Mouse (Mus musculus): ENCODE measurements around the gene Tent2. TPM values are rescaled to one million over a fixed set of nuclear protein-coding genes. Genes with fewer than 3 reads are reported as not detected.

Tent2 gene
- total and polyA plus RNA-seq, 3 experiments: 20.6 to 62.1 (median 45.8) TPM

GRCm38 (mm10) chr13:93096643-93097042 lies 95.5 kb downstream of the Tent2 start:
- peaks cover 12 to 31% of the 10 kb centered on the region in 2 experiments for H3K36me3 ChIP-seq (replicated peaks in 1 of 2; ENCODE audit: control insufficient read depth in 1 of 2, insufficient read depth in 1 of 2, low read length in 1 of 2)
- H3K9ac ChIP-seq (ENCODE audit: insufficient read depth, low read depth): peak overlapping the region; percentile 57
- peak overlapping the region; percentile 46 for H3K4me2 ChIP-seq (ENCODE audit: insufficient read depth, low read depth, poor library complexity, severe bottlenecking)
- peak overlapping the region; percentile 98; the same call in 1 of the 2 replicates for H3K27ac ChIP-seq (ENCODE audit: insufficient read depth, low read depth)
- peaks cover 21 to 51% of the 10 kb centered on the region in 2 experiments for H3K4me1 ChIP-seq (ENCODE audit: control insufficient read depth in 1 of 2, insufficient read depth in 2 of 2)
- H3K27me3 ChIP-seq (replicated peaks): no peaks in the 10 kb centered on the region
- TF ChIP-seq NRF1 (IDR thresholded peaks at IDR 0.05; ENCODE audit: low read depth, low read length) (peak; percentile 84), SMC3 (IDR thresholded peaks at IDR 0.05; ENCODE audit: low read depth, low read length) (no peak), MYC (IDR thresholded peaks at IDR 0.05; ENCODE audit: low read depth, low read length) (0 out of 2 replicates have a peak, but pooled peaks have one; percentile 31), EP300 (IDR thresholded peaks at IDR 0.05; ENCODE audit: low read length) (no peak)
- peaks cover 16% of the 10 kb centered on the region for H3K9me3 ChIP-seq (replicated peaks; ENCODE audit: low read length)
- dilution Hi-C loops (cut with MboI; ENCODE audit: extremely low pct_ligation_motif_present, extremely low pct_unique_long_range_greater_than_20kb, low sequenced_read_pairs): no loop called here
- peaks cover 9% of the 10 kb centered on the region for H3K79me2 ChIP-seq (replicated peaks; ENCODE audit: control insufficient read depth, extremely low read depth, insufficient read depth, poor library complexity, severe bottlenecking)
- no peak for DNase-seq (ENCODE audit: extremely low read depth)
- peak overlapping the region in 2 of 3 experiments; percentile 41 to 51 for H3K4me3 ChIP-seq (replicated peaks in 1 of 3; ENCODE audit: low read depth in 2 of 3, low read length in 2 of 3, poor library complexity in 1 of 3)
- in situ Hi-C loops (cut with MboI; ENCODE audit: low pct_ligation_motif_present, low pct_unique_long_range_greater_than_20kb, low sequenced_read_pairs): no loop called here

Other genes starting within 250 kb of the Tent2 start
- 0.59 and 0.63 TPM in 2 replicates for gene Cmya5, start 47.7 kb downstream of the Tent2 start, total RNA-seq (2012; rRNA removed)
- 0.15 and 0.19 TPM in 2 replicates for gene Cmya5, start 47.7 kb downstream of the Tent2 start, total RNA-seq (2014; rRNA removed)
- gene Cmya5, start 47.7 kb downstream of the Tent2 start, polyA plus RNA-seq (2012; ENCODE audit: insufficient read length, low read depth): 0.25 and 0.34 TPM in 2 replicates
- gene Homer1, start 107.2 kb upstream of the Tent2 start, total RNA-seq (2012; rRNA removed): 16.2 and 16.4 TPM in 2 replicates
- 32.2 and 35.7 TPM in 2 replicates for gene Homer1, start 107.2 kb upstream of the Tent2 start, total RNA-seq (2014; rRNA removed)
- gene Homer1, start 107.2 kb upstream of the Tent2 start, polyA plus RNA-seq (2012; ENCODE audit: insufficient read length, low read depth): 12.6 and 14.6 TPM in 2 replicates

All from CH12.LX (cell line).